Mouse (Mus musculus): ENCODE results near the gene Slc43a3.

DNA sequence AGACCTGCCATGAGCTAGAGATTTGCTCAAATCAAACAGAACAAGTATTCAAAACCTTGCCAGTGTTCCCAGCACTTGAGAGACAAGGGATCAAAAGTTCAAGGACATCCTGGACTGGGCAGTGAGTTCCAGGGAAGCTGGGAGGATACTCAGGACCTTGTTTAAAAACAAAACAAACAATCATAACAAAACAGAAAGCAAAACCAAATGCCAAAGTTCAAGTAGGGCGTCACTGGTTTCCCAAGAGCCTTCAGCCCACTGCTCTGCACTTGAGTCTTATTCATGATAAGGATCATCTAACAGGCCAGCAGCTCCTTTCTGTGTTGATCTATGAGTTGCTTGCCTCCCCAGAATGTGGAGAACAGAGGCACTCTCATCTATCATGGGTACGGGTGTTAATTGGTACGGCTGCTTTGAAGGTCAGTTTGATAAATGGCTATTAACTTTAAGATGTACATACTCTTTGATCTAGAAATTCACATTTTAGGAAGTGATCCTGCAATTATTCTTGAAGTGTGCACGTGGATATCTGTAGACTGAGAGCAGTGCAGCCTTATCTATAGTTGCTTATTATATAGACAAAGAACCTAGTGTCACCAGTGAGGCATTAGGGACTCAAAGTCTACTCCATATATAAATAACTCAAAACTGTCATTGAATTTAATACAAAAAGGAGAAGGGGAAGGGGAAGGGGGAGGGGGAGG lies 40.7 kb upstream of the Slc43a3 start:
- TF ChIP-seq ZNF384 (IDR thresholded peaks at IDR 0.05; ENCODE audit: low read depth, low read length) (no peak), ZC3H11A (IDR thresholded peaks at IDR 0.05; ENCODE audit: borderline replicate concordance, low read depth, low read length) (no peak), MAFK (IDR thresholded peaks at IDR 0.05; ENCODE audit: insufficient read depth, low read depth, low read length) (no peak), CHD2 (IDR thresholded peaks at IDR 0.05; ENCODE audit: low read depth, low read length) (no peak), HCFC1 (IDR thresholded peaks at IDR 0.05; ENCODE audit: borderline replicate concordance, insufficient read depth, low read length) (no peak)

All from ES-E14 (cell line).